Mouse (Mus musculus) c-Kit-positive CD71-negative TER-119-negative erythroid progenitor cells, embryonic 14.5 days (primary cell): Measurements from ENCODE around the gene Slc29a1.
A peak's percentile ranks its signal among the peaks of the same experiment; 100 is the strongest.

Experiments used
- DNase-seq: peaks from one replicate; pipeline ENCODE4 v3.0.0-alpha.2; 2013; ENCODE audit warnings: low read depth

Slc29a1 gene

DNA sequence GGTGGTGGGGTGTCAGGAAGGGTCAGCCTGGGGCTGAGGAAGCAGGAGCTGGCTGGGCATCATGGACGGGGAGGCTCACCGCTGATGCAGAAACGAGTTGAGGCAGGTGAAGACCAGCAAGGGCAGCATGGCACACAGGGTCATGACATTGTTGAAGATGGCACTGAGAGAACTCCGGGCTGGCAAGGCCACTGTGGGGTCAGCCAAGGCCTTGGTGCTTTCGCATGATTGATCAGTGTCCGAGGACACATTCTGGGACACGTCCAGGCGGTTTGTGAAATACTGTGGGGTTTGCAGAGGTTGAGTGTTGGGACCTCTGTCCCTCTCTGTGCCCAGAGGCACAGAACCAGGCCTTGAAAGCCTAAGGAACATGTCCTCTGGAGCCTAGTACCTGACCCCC lies 9.6 kb downstream of the Slc29a1 start:
- no peak for DNase-seq

DNA sequence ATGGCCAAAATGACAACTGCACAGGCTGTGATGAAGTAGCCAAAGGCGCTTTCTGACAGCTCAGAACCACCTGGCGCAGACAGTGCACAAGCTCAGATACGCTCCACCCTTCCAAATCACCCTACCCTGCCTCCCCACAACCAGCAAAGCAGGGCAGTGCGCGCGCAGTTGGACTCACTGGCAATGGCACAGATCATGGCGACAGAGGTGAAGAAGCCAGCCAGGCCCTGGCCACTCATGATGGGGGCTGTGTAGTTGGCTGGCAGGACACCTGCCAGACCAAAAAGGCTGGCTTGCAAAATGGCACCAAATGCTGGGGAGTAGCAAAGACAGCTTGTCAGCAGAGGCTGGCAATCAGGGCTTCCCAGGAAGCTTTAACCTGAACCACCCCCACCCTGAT lies 10.2 kb downstream of the Slc29a1 start:
- DNase-seq, result no peak

DNA sequence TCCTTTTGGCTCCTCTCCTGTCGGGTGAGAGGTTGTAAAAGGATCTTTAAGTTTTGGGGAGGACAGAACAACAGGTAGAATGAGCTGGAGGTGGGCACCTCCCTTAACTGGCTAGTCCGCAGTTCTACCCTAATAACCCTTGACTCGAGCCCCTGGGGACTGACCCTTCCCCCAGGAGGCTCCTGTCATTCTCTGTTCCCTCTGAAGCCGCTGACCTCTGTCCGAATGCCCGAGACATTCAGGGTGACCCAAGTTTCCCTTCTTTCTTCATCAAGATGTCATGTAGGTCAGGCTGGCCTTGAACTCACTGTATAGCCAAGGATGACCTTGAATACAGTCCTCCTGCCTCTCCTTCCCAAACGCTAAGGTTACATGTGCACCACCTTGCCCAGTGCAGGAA lies 11.0 kb downstream of the Slc29a1 start:
- DNase-seq, result no peak

DNA sequence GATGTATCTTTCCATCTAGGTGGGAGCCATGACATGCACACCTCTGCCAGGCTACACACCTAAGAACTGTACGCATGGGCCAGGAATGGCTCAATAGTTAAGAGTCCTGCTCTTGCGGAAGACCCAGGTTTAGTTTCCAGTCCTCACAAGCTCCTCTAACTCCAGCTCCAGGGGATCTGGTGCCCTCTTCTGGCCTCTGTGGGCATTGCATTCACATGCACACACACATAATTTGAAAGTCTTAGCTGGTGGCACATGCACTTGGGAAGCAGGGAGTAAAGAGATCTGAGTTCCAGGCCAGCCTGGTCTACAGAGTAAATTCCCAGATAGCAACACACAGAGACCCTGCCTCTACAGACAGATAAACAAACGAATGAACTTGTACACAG lies 13.0 kb downstream of the Slc29a1 start:
- DNase-seq, result no peak

DNA sequence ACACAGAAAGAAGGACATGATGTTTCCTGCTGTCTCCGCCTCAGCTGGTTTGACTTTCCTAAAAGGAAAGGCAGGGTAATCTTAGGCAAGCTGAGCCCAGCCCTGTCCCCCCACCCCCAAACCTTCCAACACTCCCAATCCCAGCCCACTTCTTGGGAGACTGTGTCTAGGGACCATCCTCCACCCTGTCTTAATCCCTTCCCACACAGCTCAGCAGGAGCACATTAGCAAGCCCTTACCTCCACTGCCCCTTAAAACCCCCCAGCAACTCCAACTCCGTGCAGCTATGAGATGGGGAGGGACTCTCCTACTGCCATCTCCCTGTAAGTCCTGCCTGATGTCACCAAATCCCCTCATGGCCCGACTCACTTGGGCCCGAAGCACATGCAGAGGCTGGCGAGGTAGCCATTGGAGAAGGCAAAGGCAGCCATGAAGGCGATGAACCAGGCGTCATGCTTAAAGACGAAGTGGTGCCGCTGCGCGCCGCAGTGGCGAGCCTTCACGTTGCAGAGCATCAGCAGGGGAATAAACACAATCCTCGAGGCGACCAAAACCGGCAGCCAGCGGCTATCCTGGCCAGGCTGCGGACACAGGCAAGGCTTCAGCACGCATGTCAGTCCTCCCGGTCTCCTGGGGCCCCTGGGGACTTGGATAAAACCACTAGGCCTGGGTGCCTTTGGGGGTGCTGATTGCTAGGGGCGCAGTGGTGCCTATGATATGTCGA lies 13.5 kb downstream of the Slc29a1 start:
- no peak for DNase-seq

DNA sequence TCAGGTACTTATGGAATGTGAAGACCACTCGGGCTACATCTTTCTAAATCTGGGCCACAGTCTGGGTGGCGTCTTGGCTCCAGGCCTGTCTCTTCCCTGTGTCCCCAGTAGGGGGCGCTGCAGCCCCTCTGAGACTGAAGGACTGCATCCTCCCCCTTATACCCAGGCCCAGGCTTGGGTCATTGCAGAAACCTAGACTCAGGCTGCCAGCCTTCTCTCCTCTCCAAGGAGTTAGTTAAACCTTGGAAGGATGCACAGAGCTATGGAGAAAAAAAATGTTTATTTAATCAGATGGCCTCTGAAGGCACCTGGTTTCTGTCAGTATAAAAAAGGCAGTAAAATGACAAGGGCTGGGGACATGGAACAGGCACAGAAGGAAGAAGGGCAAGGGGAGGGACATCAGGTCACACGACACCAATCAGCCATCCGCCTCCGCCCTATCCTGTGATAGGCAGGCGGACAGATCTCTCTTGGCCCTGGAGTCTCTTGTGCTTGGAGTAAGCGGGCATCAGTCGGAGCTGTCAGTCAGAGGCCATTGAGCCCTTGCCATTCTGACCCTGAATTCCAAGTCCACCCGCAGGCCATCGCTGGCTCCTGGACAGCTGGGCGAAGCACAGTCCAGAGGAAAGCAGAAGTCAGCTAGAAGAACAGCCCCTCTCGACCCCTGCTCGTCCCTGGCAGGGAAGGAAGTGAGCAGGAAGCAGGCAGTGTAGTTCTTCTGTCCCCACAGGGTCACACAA lies 14.3 kb downstream of the Slc29a1 start:
- DNase-seq, result no peak

DNA sequence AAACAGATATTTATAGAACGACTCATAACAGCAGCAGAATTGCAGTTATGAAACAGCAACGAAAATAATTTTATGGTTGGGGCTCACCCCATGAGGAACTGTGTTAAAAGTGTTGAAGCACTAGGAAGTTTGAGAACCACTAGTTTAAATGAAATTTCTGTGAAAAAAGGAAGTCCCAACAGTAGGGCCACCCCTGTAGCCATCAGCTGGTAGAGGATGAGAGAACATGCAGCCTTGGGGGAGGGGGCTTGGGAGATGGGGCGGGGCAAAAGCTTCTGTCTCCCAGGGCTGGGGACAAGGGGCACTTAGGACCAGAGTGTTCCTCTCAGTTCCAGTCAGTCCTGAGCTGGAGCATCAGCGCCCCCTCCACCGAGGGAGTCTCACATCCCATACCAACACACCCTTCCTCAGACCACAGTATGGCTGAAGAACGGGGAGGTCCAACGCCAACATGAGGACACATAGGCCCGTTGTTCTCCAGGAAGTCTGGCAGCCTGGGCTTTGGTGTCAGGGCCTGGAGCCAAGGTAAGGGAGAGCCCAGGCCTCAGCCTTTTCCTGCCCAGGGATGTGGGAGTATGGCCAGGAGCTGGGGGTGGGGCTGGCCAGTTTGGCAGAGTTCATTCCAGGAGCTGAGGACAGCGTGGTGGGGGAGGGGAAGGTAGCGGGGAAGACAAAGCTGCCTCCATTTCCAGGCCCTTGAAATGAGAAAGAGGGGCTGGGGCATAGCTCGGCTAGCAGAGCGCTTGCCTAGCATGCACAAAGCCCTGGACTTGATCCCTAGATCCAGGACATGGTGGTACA lies 15.1 kb downstream of the Slc29a1 start:
- DNase-seq, result no peak

DNA sequence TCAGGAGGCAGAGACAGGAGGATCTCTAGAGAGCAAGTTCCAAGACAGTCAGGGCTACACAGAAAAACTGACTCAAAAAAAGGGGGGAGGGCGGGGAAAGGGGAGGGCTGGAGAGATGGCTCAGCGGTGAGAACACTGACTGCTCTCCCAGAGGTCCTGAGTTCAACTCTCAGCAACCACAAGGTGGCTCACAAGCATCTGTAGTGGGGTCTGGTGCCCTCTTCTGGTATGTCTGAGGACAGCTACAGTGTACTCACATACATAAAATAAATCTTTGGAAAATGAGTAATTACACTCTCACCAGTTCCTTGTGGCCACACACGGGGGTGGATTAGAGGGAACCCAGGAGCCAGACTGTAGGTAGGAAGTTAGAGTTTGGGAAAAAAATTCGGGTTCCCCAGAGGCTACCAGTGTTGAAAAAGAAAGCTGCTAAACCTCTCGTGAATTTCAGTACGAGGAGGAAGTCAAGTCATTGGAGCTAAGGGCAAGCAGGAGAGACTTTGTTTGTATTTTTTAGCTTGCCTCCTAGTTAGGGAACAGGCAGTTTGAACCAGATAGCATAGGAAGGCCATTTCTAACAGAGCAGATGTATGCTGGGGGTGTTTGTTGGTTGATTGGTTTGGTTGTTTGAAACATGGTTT lies 16.6 kb downstream of the Slc29a1 start:
- DNase-seq, result no peak

DNA sequence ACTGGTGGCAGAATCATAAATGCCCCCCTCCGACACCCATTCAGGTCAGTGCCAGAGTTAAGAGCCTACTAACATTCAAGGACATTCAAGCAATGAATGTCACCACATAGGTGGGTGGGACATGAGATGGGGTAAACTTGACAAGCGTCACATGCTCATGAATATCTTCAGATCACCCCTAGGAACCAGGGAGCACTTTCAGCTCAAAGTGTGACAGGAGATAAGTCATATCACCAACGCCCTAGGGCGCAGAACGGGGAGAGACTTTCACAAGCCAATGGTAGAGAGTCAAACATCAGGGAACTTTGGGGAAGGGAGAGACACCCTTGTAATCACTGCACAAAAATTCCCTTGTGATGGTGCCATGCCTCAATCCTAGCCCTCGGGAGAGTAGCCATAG lies 17.2 kb downstream of the Slc29a1 start:
- DNase-seq, result no peak

DNA sequence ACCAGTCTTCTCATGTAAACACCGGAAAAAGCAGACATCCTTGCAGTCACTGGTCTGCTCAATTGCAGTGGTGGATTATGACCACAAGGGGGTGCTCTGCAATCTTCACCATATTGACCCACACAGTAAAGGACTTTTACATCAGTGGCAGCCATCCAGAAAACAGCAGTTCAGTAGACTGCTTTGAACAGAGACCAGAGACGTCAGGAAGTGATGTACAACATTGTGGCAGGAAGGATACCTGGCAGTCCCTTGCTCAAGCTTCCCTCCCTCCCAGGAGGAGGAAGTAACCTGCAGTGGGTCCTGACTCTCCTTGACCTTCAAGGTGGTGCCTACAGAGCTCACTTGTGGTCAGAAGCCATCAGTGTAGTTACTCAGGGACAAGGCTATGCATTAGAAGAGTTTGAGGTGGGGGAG lies 17.8 kb downstream of the Slc29a1 start:
- DNase-seq, result peak; percentile 80

DNA sequence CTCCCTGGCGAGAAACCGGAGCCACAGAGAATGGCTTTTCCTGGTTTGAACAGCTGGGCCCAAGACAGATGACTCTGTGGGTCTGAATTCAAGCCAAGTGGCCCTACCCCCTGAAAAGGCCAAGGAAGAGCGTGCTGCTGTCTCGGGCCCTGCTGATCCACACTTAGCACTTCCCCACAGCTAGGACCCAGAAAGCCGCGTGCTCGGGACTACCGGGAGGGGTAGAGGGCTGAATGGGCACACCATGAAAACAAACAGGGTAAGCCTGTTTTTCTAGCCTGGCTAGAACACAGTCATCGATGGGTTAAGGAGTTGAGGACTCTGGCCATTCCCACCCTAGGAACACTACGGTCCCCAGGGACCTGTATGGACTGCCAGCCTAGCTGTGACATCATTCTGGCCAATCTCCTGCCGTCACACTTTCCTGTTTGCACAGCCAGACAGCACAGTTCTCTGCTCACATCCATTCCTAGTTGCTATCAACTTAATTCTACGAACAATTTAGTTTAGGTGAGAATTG lies 18.4 kb downstream of the Slc29a1 start:
- no peak for DNase-seq

DNA sequence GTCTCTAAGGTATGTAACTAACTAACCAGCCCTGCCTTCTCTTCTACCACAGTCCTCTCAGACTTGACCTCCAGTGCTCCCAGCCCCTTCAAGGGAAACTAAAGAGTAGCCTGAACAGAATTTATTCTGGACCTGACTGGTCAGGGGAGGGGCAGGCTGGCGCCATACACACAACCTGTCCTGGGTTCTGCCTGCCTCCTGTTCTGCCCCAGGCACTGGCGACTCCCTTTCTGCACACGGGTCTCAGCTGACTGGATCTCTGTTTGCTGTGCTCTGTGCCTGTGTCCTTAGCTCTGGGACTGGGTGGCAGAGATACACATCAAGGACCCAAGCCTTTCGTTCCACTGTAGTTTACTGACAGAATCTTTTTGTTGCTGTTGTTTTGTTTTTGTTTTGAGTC lies 19.9 kb downstream of the Slc29a1 start:
- no peak for DNase-seq

DNA sequence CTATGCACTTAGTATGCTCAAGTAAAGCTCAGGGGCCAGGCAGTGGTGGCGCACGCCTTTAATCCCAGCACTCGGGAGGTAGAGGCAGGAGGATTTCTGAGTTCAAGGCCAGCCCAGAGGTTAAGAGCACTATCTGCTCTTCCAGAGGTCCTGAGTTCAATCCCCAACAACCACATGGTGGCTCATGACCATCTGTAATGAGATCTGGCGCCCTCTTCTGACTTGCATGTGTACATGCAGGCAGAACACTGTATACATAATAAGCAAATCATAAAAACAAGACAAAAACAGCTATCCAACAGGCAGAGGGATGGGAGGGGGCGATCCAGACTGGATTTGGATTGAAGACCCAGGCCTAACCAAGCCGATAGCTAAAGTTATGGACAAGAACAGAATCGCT lies 20.6 kb downstream of the Slc29a1 start:
- DNase-seq, result no peak

DNA sequence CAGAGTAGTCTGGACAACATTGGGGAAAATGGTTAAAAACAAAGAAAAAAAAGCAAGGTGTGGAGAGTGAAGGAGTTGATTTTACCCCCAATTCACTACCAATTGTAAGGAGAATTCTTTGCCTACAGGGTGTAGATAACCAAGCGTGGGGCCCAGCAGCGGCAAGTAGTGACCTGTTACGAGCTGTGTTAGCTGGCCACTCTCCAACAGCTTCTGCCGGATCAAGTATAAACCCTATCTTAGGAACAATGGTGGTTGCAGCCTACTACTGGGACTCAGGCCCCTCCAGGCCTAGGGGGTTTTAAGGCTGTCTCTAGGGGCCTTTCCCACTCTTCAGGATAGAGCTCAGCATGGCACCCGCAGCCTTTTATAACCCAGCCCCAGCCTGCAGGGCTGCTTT lies 21.2 kb downstream of the Slc29a1 start:
- no peak for DNase-seq

DNA sequence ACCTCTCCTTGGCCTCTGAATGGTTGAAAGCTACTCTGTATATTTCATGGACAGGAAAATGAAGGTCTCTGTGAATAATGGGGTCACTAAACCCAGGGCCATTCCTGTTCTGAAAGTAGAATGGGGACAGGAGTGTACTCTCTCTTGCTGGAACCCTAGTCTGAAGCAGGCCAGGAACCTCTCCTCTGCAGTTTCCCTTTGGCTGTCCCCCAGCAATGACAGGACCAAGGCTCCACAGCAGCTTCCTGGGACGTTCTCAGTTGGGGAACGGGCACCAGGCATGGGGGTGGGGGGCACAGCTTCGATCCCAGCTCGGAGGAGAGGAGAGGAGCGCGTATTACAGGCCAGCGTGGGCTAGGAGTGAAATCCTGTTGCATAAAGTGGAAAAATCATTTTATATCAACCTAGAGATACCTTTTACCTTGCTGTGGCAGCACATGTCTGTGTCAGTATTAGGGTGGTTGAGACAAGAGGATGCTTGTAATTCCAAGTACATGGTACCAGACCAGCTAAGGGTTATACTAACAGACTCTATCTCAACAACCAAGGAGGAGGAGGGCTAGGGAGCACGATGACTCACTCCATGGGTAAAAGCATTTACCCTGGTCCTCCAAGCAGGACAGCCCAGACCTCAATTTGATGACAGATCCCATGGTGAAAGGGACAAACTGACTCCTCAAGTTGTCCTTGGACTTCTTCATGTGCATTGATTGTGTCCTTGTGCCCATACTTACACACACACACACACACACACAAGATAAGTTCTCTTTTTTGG lies 24.1 kb downstream of the Slc29a1 start:
- DNase-seq, result no peak

DNA sequence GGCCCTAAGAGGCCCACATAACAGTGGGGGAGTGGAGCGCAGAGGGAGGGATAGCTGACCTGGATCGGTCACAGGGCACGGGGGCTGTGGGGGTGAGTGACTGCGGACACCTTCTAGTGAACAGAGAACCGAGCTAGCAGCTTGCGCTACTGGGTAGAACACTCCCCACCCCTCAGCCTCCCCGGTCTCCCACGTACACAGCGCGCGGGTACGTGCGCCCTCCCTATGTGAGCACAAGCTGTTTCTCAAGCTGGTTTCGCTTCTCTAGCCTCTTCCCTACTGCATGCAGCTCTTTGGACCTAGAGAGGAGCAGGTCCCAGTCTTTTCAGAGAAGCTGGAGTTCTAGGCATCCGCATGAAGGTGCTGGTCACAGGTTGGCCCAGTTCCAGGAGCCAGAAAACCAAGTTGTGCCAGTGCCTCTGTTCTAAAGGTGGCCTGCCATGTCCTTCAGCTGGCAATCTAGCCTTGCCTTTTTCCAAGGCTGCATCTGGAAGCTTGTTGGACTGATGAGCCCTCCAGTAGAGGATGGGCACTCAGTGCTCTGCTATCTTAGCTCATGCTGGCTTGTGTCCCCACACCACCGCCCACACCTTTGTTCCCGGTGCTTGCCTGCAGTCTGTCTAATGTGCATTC lies 25.2 kb downstream of the Slc29a1 start:
- no peak for DNase-seq

DNA sequence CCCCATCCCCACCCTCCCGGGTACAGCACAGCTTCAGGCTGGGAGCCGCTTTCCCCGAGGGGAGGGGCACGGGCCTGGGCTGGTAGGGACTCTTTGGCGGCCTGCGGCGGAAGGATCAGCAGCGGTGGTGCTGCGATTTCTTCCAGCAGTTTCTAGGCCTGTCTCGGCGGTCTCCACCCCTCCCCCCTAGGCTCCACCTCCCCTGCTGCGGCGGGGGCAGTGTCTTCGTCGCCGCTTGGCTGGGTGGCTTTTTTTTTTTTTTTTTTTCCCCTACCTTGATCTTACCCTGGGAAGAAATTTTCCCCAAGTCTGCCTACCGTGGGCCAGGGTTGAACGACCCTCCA lies 25.7 kb downstream of the Slc29a1 start:
- peak; percentile 88 for DNase-seq

DNA sequence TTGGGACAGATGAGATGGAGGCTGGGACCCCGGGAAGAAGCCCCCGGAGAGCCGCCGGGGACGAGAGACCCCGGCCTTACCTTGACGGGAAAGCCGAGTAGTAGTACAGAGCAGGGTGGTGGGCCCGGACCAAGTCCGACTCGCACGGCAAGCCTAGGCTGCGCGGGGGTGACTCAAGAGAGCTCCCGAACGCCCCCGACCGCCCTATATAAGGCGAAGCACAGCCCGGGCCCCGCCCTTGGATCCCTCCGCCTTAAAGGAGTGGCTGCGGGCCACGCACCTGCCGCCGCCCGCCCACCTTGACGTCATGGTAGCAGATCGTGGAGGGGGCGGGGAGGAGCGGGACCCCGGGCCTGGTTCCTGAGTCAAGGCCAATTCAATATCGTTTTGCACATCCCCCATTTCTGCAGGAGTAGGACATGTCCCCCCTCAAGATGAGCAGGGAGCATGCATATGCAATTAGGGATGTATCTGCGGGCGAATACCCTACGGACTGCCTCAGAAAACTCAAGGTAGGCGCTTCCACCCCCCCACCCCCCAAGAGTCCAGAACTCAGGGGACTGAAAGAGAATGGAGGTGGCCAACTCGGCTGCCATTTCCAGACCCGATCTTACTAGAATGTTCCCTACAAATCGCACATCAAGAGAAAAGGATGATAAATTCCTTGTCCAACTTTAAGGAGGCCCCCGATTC lies 26.2 kb downstream of the Slc29a1 start, which contains the start of gene Hsp90ab1:
Hsp90ab1 (minus strand) TSS at position 185 of the 693 bp plus-strand sequence.
- DNase-seq, result peak; percentile 95

DNA sequence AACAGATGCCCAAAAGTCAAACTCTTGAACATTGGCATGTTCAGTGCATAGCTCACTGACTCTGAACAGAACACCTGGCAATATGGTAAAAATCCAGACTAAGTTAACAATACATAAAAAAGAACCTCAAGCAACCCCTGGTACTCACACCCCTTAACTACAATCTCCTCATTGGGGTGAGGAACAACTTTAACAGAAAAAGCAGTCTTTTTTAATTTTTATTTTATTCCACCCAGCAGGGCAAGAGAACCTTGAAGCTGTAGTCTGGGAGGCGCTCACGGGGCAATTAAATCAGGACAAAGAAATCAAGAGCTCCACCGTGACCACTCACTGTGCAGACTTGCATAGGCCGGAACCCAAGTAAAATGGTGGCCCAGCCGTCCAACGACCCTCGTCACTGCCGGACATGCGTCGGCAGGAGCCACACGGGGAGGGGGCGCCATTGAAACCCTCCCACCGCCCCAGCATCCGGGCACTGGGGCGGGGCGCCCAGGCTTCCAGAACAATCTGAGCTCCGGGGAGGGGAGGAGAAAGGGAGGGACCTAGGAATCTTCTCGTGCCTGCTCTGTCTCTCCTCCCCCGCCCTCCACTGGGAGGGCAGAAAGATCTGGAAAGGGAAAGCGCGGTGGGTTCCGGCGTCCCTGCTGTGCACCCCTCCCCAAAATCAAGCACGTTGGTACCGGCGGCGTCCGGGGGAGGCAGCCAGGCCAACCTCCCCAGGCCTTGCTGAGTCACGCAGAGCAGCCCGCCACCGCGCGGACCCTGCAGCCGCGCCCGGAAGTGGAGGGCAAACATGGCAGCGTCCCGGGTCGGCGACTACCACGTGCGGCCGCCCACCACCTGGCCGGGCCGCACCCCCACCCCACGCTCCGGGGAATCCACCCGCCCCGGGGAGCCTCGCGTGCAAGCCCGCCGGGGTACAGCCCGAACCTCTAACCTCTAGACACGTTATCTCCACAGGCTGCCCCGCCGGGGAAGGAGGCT lies 27.0 kb downstream of the Slc29a1 start:
- DNase-seq, result no peak
